Comparison of ENCODE assay signal across 26 mouse cellular contexts in genomic region chr6:100092870-100093269, GRCm38 (mm10).
DNase-seq lines count a peak whose midpoint lies in the region; ATAC-seq and TF ChIP-seq lines count a peak whose summit lies in the region.
"Had no signal": no experiment of that assay in that cellular context is flagged by ENCODE, and none has a peak within 500 bp of the region (broad histone marks: within the 10 kb centered on the region; RNA-seq: fewer than 3 reads in every experiment).

No protein-coding gene starts in this region.

- H3K36me3 ChIP-seq in kidney, postnatal 0 days (ENCODE audit: insufficient read depth, low read length): no peaks in the 10 kb centered on the region
- no peaks in the 10 kb centered on the region for H3K36me3 ChIP-seq in neural tube, embryonic 14.5 days (ENCODE audit: control insufficient read depth, insufficient read depth, low read length)
- H3K36me3 ChIP-seq in neural tube, embryonic 15.5 days: no peaks in the 10 kb centered on the region
- no peaks in the 10 kb centered on the region for H3K36me3 ChIP-seq in limb, embryonic 12.5 days
- H3K36me3 ChIP-seq: embryonic facial prominence, embryonic 12.5 days; G1E; hindbrain, embryonic 12.5 days; kidney, embryonic 15.5 days; midbrain, embryonic 10.5 days had no signal

- no peak for TF ChIP-seq CTCF in kidney, postnatal 0 days (IDR thresholded peaks at IDR 0.05; ENCODE audit: low read depth)

- H3K27me3 ChIP-seq in kidney, postnatal 0 days (ENCODE audit: insufficient read depth, low read length): no peaks in the 10 kb centered on the region; the same call in 1 of the 2 replicates
- H3K27me3 ChIP-seq in neural tube, embryonic 14.5 days (ENCODE audit: control insufficient read depth, insufficient read depth, low read length): no peaks in the 10 kb centered on the region
- H3K27me3 ChIP-seq in neural tube, embryonic 15.5 days (replicated peaks): peaks cover 13% of the 10 kb centered on the region; the same call in 1 of the 2 replicates
- peaks cover 49% of the 10 kb centered on the region for H3K27me3 ChIP-seq in limb, embryonic 12.5 days
- H3K27me3 ChIP-seq: CH12.LX; embryonic facial prominence, embryonic 12.5 days had no signal

- H3K9ac ChIP-seq in kidney, postnatal 0 days (ENCODE audit: low read depth, low read length): no peak overlapping the region
- no peak overlapping the region for H3K9ac ChIP-seq in neural tube, embryonic 14.5 days (replicated peaks; ENCODE audit: low read depth, low read length)
- H3K9ac ChIP-seq in neural tube, embryonic 15.5 days (replicated peaks): no peak overlapping the region
- H3K9ac ChIP-seq in limb, embryonic 12.5 days (replicated peaks): no peak overlapping the region
- H3K9ac ChIP-seq: embryonic facial prominence, embryonic 12.5 days; forebrain, postnatal 0 days; hindbrain, embryonic 12.5 days; kidney, embryonic 15.5 days had no signal

- H3K4me2 ChIP-seq in kidney, postnatal 0 days (ENCODE audit: low read length): no peak overlapping the region
- no peak overlapping the region for H3K4me2 ChIP-seq in neural tube, embryonic 14.5 days (ENCODE audit: low read depth, low read length)
- H3K4me2 ChIP-seq in neural tube, embryonic 15.5 days: no peak overlapping the region
- no peak overlapping the region for H3K4me2 ChIP-seq in limb, embryonic 12.5 days
- H3K4me2 ChIP-seq: embryonic facial prominence, embryonic 12.5 days; hindbrain, embryonic 12.5 days; kidney, embryonic 15.5 days; liver, embryonic 11.5 days had no signal

- DNase-seq in kidney, postnatal 0 days (ENCODE audit: low spot score): peak; percentile 33
- DNase-seq in kidney, adult 9 months: no peak
- no peak for DNase-seq in urinary bladder, postnatal 14 days (ENCODE audit: low spot score)
- DNase-seq: adrenal gland, adult 8-10 months; B cell, adult 2 months; cerebellum, adult 2 months; cerebellum, postnatal 36 days; forebrain, postnatal 0 days; gastrocnemius, adult 2 months; layer of hippocampus, adult 9-11 months; lung, adult 2 months; thymus, postnatal 14 days had no signal

- no peak overlapping the region for H3K27ac ChIP-seq in kidney, postnatal 0 days
- no peak overlapping the region for H3K27ac ChIP-seq in neural tube, embryonic 14.5 days (ENCODE audit: low read depth, low read length)
- H3K27ac ChIP-seq in neural tube, embryonic 15.5 days (replicated peaks): no peak overlapping the region
- H3K27ac ChIP-seq in limb, embryonic 12.5 days: no peak overlapping the region
- H3K27ac ChIP-seq: embryonic facial prominence, embryonic 12.5 days; gastrocnemius, adult 2 months; hindbrain, embryonic 12.5 days; kidney, embryonic 15.5 days; midbrain, embryonic 10.5 days had no signal

- ATAC-seq in kidney, postnatal 0 days (replicated peaks; ENCODE audit: low FRiP score, low read depth): no peak
- ATAC-seq in neural tube, embryonic 14.5 days (ENCODE audit: low read depth): peak; percentile 49
- no peak for ATAC-seq in neural tube, embryonic 15.5 days (ENCODE audit: low FRiP score)
- ATAC-seq in limb, embryonic 12.5 days (ENCODE audit: insufficient number of reproducible peaks, insufficient read depth, low FRiP score, low TSS enrichment, low read depth): peak; percentile 49; the same call in 1 of the 2 replicates
- ATAC-seq in cerebellum, adult (ENCODE audit: insufficient number of reproducible peaks, low FRiP score, low TSS enrichment): no peak
- ATAC-seq: activated CD4-positive, CD25-positive, alpha-beta regulatory T cell, adult 4 months; forebrain, postnatal 0 days; midbrain, embryonic 16.5 days had no signal

- no peaks in the 10 kb centered on the region for H3K9me3 ChIP-seq in kidney, postnatal 0 days (replicated peaks; ENCODE audit: low read length)
- H3K9me3 ChIP-seq in neural tube, embryonic 14.5 days (ENCODE audit: control insufficient read depth, low read length): no peaks in the 10 kb centered on the region
- H3K9me3 ChIP-seq in neural tube, embryonic 15.5 days (replicated peaks): no peaks in the 10 kb centered on the region
- no peaks in the 10 kb centered on the region for H3K9me3 ChIP-seq in limb, embryonic 12.5 days
- H3K9me3 ChIP-seq: embryonic facial prominence, embryonic 12.5 days; hindbrain, embryonic 12.5 days; kidney, embryonic 15.5 days; midbrain, embryonic 10.5 days had no signal

- 19% methylated on average over 8 of the region's 8 CpGs for WGBS in kidney, postnatal 0 days
- 16% methylated on average over 8 of the region's 8 CpGs for WGBS in neural tube, embryonic 14.5 days
- WGBS in neural tube, embryonic 15.5 days: 18% methylated on average over 8 of the region's 8 CpGs
- WGBS in limb, embryonic 12.5 days: 9% methylated on average over 8 of the region's 8 CpGs

- no peak overlapping the region for H3K4me3 ChIP-seq in kidney, postnatal 0 days (replicated peaks; ENCODE audit: low read depth, low read length)
- H3K4me3 ChIP-seq in neural tube, embryonic 14.5 days (ENCODE audit: low read depth, low read length): no peak overlapping the region
- no peak overlapping the region for H3K4me3 ChIP-seq in neural tube, embryonic 15.5 days (replicated peaks)
- H3K4me3 ChIP-seq in limb, embryonic 12.5 days (replicated peaks): no peak overlapping the region
- H3K4me3 ChIP-seq: embryonic facial prominence, embryonic 12.5 days; gastrocnemius, adult 2 months; hindbrain, embryonic 12.5 days; kidney, embryonic 15.5 days; midbrain, embryonic 10.5 days; myocyte had no signal

- 0 out of 2 replicates have a peak, but pooled peaks cover 3% of the 10 kb centered on the region for H3K4me1 ChIP-seq in kidney, postnatal 0 days (replicated peaks; ENCODE audit: insufficient read depth, low read length)
- H3K4me1 ChIP-seq in neural tube, embryonic 14.5 days (ENCODE audit: control insufficient read depth, insufficient read depth, low read length): no peaks in the 10 kb centered on the region
- peaks cover 8% of the 10 kb centered on the region; the same call in 1 of the 2 replicates for H3K4me1 ChIP-seq in neural tube, embryonic 15.5 days
- H3K4me1 ChIP-seq in limb, embryonic 12.5 days (replicated peaks): peaks cover 20% of the 10 kb centered on the region
- H3K4me1 ChIP-seq: embryonic facial prominence, embryonic 12.5 days; hindbrain, embryonic 12.5 days; midbrain, embryonic 10.5 days had no signal

Comparison
In these comparisons a context has a peak if more than half of its experiments do, and no peak if none do; other contexts are left out.
1. ATAC-seq: peak in neural tube, embryonic 14.5 days (single experiment) and limb, embryonic 12.5 days (single experiment); none in kidney, postnatal 0 days (single experiment), neural tube, embryonic 15.5 days (single experiment) and cerebellum, adult (single experiment).